Mouse (Mus musculus) erythroblast, embryonic 14.5 days (primary cell): ENCODE data around the gene Garnl3. TPM values are rescaled to one million over a fixed set of nuclear protein-coding genes. Genes with fewer than 3 reads are reported as not detected.
"Not testable (repeated sequence)": the region's sequence is repeated elsewhere in the genome, so short reads cannot be mapped to it uniquely, and the experiment has no call there.

Source experiments
- H3K27me3 ChIP-seq: 2 replicates; pipeline ENCODE4 v1.6.1; 2012; ENCODE audit warnings: inconsistent platforms; ENCODE audit not compliant: control insufficient read depth
- H3K36me3 ChIP-seq: 2 replicates; pipeline ENCODE4 v1.6.1; 2012; ENCODE audit warnings: mild to moderate bottlenecking, inconsistent platforms; ENCODE audit not compliant: control insufficient read depth
- H3K4me1 ChIP-seq: 2 replicates; pipeline ENCODE4 v1.6.1; 2012; ENCODE audit warnings: inconsistent platforms; ENCODE audit not compliant: control insufficient read depth
- H3K4me3 ChIP-seq: replicated peaks from 2 replicates; pipeline ENCODE3; 2012; ENCODE audit warnings: moderate library complexity, mild to moderate bottlenecking, inconsistent platforms
- H3K9me3 ChIP-seq: 2 replicates; pipeline ENCODE4 v1.6.1; 2012; ENCODE audit warnings: low read length, inconsistent platforms, mixed read lengths; ENCODE audit not compliant: control insufficient read depth
- GATA1 ChIP-seq: IDR thresholded peaks from 2 replicates; pipeline ENCODE4 v1.6.1; 2012; ENCODE audit warnings: low read length, inconsistent platforms, mixed read lengths
- TAL1 ChIP-seq: IDR thresholded peaks from 3 replicates; pipeline ENCODE4 v1.6.1; 2012; ENCODE audit warnings: low read length, inconsistent platforms, mixed read lengths
- polyA plus RNA-seq: library from polyadenylated mRNA; stranded (reverse); fragments of >175 nt; gene quantifications from 2 replicates; pipeline ENCODE4 v1.2.3, GENCODE M21; 2012

Gene Garnl3
- polyA plus RNA-seq, 1 experiment = not detected

- H3K4me1 ChIP-seq = peaks cover 24% of the 10 kb centered on the region
- peaks cover 10% of the 10 kb centered on the region for H3K9me3 ChIP-seq
- TF ChIP-seq GATA1 (no peak), TAL1 (no peak)
- H3K27me3 ChIP-seq = peaks cover 40% of the 10 kb centered on the region
- H3K36me3 ChIP-seq = no peaks in the 10 kb centered on the region
- H3K4me3 ChIP-seq = no peak overlapping the region
Observed at GRCm38 (mm10) chr2:33134766-33135490, 3.5 kb upstream of the Garnl3 start.

- Histone ChIP-seq H3K36me3 (no peaks in the 10 kb centered on the region), H3K27me3 (peaks cover 54% of the 10 kb centered on the region), H3K4me3 (no peak overlapping the region), H3K4me1 (peaks cover 29% of the 10 kb centered on the region), H3K9me3 (peaks cover 10% of the 10 kb centered on the region)
- TF ChIP-seq TAL1 (no peak), GATA1 (no peak)
Observed at GRCm38 (mm10) chr2:33132306-33132705, 852 bp upstream of the Garnl3 start.

- H3K27me3 ChIP-seq = peaks cover 54% of the 10 kb centered on the region
- H3K9me3 ChIP-seq = peaks cover 10% of the 10 kb centered on the region
- TF ChIP-seq GATA1 (no peak), TAL1 (no peak)
- peak overlapping the region; percentile 63 for H3K4me3 ChIP-seq
- peaks cover 29% of the 10 kb centered on the region for H3K4me1 ChIP-seq
- no peaks in the 10 kb centered on the region for H3K36me3 ChIP-seq
Observed at GRCm38 (mm10) chr2:33130526-33131483, 649 bp downstream of the Garnl3 start.

- no peak for TF ChIP-seq GATA1
- TF ChIP-seq TAL1 = no peak
- H3K36me3 ChIP-seq = no peaks in the 10 kb centered on the region
- peaks cover 29% of the 10 kb centered on the region for H3K4me1 ChIP-seq
- peak overlapping the region; percentile 63 for H3K4me3 ChIP-seq
- peaks cover 54% of the 10 kb centered on the region for H3K27me3 ChIP-seq
- H3K9me3 ChIP-seq = peaks cover 10% of the 10 kb centered on the region
Observed at GRCm38 (mm10) chr2:33130141-33130525, 1.3 kb downstream of the Garnl3 start.

- H3K27me3 ChIP-seq = peaks cover 53% of the 10 kb centered on the region
- no peak for TF ChIP-seq TAL1
- TF ChIP-seq GATA1 = no peak
- no peaks in the 10 kb centered on the region for H3K36me3 ChIP-seq
- peaks cover 10% of the 10 kb centered on the region for H3K9me3 ChIP-seq
- H3K4me1 ChIP-seq = peaks cover 29% of the 10 kb centered on the region
- peak overlapping the region; percentile 63 for H3K4me3 ChIP-seq
Observed at GRCm38 (mm10) chr2:33129696-33130095, 1.8 kb downstream of the Garnl3 start.

GRCm38 (mm10) chr2:33129005-33129404, 2.4 kb downstream of the Garnl3 start:
- peaks cover 50% of the 10 kb centered on the region for H3K27me3 ChIP-seq
- TF ChIP-seq TAL1 (no peak), GATA1 (no peak)
- H3K4me1 ChIP-seq = peaks cover 29% of the 10 kb centered on the region
- no peak overlapping the region for H3K4me3 ChIP-seq
- H3K36me3 ChIP-seq = no peaks in the 10 kb centered on the region
- H3K9me3 ChIP-seq = peaks cover 10% of the 10 kb centered on the region

GRCm38 (mm10) chr2:33127271-33127670, 4.2 kb downstream of the Garnl3 start:
- H3K36me3 ChIP-seq = no peaks in the 10 kb centered on the region
- H3K4me1 ChIP-seq = peaks cover 28% of the 10 kb centered on the region
- TF ChIP-seq TAL1 = no peak
- no peak for TF ChIP-seq GATA1
- H3K9me3 ChIP-seq = peaks cover 10% of the 10 kb centered on the region
- no peak overlapping the region for H3K4me3 ChIP-seq
- H3K27me3 ChIP-seq = peaks cover 36% of the 10 kb centered on the region

- Histone ChIP-seq H3K9me3 (no peaks in the 10 kb centered on the region), H3K4me3 (no peak overlapping the region), H3K4me1 (no peaks in the 10 kb centered on the region), H3K36me3 (no peaks in the 10 kb centered on the region), H3K27me3 (no peaks in the 10 kb centered on the region)
- TF ChIP-seq TAL1 (no peak), GATA1 (no peak)
Observed at GRCm38 (mm10) chr2:33122856-33123255, 8.6 kb downstream of the Garnl3 start.

GRCm38 (mm10) chr2:33100536-33100935, 30.9 kb downstream of the Garnl3 start:
- Histone ChIP-seq H3K4me3 (no peak overlapping the region), H3K9me3 (no peaks in the 10 kb centered on the region), H3K36me3 (no peaks in the 10 kb centered on the region), H3K27me3 (no peaks in the 10 kb centered on the region), H3K4me1 (no peaks in the 10 kb centered on the region)
- TF ChIP-seq TAL1 = no peak
- TF ChIP-seq GATA1 = no peak

GRCm38 (mm10) chr2:33097326-33097725, 34.1 kb downstream of the Garnl3 start:
- not testable (repeated sequence) for H3K4me3 ChIP-seq, H3K27me3 ChIP-seq, H3K36me3 ChIP-seq, H3K4me1 ChIP-seq, H3K9me3 ChIP-seq
